8 mouse cellular contexts compared by ENCODE assay signal in genomic region chr10:81430831-81431525, GRCm38 (mm10). TPM values are rescaled to one million over a fixed set of nuclear protein-coding genes. Genes with fewer than 3 reads are reported as not detected.
DNase-seq lines count a peak whose midpoint lies in the region; ATAC-seq and TF ChIP-seq lines count a peak whose summit lies in the region.

No protein-coding gene starts in this region.

- no peaks in the 10 kb centered on the region for H3K9me3 ChIP-seq in embryonic facial prominence, embryonic 11.5 days (replicated peaks; ENCODE audit: control insufficient read depth, low read length)
- H3K9me3 ChIP-seq in heart, embryonic 15.5 days (replicated peaks) = no peaks in the 10 kb centered on the region
- no peaks in the 10 kb centered on the region for H3K9me3 ChIP-seq in lung, postnatal 0 days (ENCODE audit: low read length)

- peaks cover 19% of the 10 kb centered on the region for H3K27me3 ChIP-seq in embryonic facial prominence, embryonic 11.5 days (ENCODE audit: control insufficient read depth, insufficient read depth, low read length)
- no peaks in the 10 kb centered on the region for H3K27me3 ChIP-seq in heart, embryonic 15.5 days
- no peaks in the 10 kb centered on the region for H3K27me3 ChIP-seq in lung, postnatal 0 days (replicated peaks; ENCODE audit: insufficient read depth, low read length)

- no peak for TF ChIP-seq CTCF in lung, postnatal 0 days (IDR thresholded peaks at IDR 0.05)

- H3K27ac ChIP-seq in embryonic facial prominence, embryonic 11.5 days (replicated peaks; ENCODE audit: low read depth, low read length) = peak overlapping the region; percentile 81
- H3K27ac ChIP-seq in heart, embryonic 15.5 days = peak overlapping the region; percentile 99
- H3K27ac ChIP-seq in lung, postnatal 0 days (ENCODE audit: low read length) = peak overlapping the region; percentile 95

- peaks cover 9% of the 10 kb centered on the region for H3K4me1 ChIP-seq in embryonic facial prominence, embryonic 11.5 days (ENCODE audit: control insufficient read depth, insufficient read depth, low read length)
- peaks cover 62% of the 10 kb centered on the region for H3K4me1 ChIP-seq in heart, embryonic 15.5 days (replicated peaks)
- H3K4me1 ChIP-seq in lung, postnatal 0 days (ENCODE audit: insufficient read depth, low read depth, low read length) = peaks cover 19% of the 10 kb centered on the region

- no peak for TF ChIP-seq EP300 in lung, postnatal 0 days (IDR thresholded peaks at IDR 0.05)

- ATAC-seq in embryonic facial prominence, embryonic 11.5 days (replicated peaks; ENCODE audit: insufficient number of reproducible peaks, low FRiP score, low TSS enrichment, low read depth) = 0 out of 2 replicates have a peak, but pooled peaks have one; percentile 12
- peak; percentile 14; the same call in 1 of the 2 replicates for ATAC-seq in heart, embryonic 15.5 days (replicated peaks; ENCODE audit: insufficient number of reproducible peaks, insufficient read depth, low FRiP score, low read depth)
- peak; percentile 7 for ATAC-seq in lung, postnatal 0 days

- H3K9ac ChIP-seq in embryonic facial prominence, embryonic 11.5 days (replicated peaks; ENCODE audit: low read length) = peak overlapping the region; percentile 83
- H3K9ac ChIP-seq in heart, embryonic 15.5 days = peak overlapping the region; percentile 84
- peak overlapping the region; percentile 60 for H3K9ac ChIP-seq in lung, postnatal 0 days (replicated peaks; ENCODE audit: low read depth)

- H3K4me2 ChIP-seq in embryonic facial prominence, embryonic 11.5 days (ENCODE audit: low read depth, low read length) = peak overlapping the region; percentile 90
- H3K4me2 ChIP-seq in heart, embryonic 15.5 days = peak overlapping the region; percentile 79
- peak overlapping the region; percentile 87 for H3K4me2 ChIP-seq in lung, postnatal 0 days (replicated peaks; ENCODE audit: low read depth, low read length)

- no peaks in the 10 kb centered on the region for H3K36me3 ChIP-seq in embryonic facial prominence, embryonic 11.5 days (replicated peaks; ENCODE audit: control insufficient read depth, insufficient read depth, low read depth, low read length)
- no peaks in the 10 kb centered on the region for H3K36me3 ChIP-seq in heart, embryonic 15.5 days
- no peaks in the 10 kb centered on the region for H3K36me3 ChIP-seq in lung, postnatal 0 days (ENCODE audit: insufficient read depth, low read length)

- peak overlapping the region; percentile 81 for H3K4me3 ChIP-seq in embryonic facial prominence, embryonic 11.5 days (ENCODE audit: low read depth, low read length)
- H3K4me3 ChIP-seq in heart, embryonic 15.5 days = peak overlapping the region; percentile 88
- H3K4me3 ChIP-seq in lung, postnatal 0 days (ENCODE audit: low read depth, low read length) = peak overlapping the region; percentile 81

- WGBS in embryonic facial prominence, embryonic 11.5 days = 2% methylated on average over 51 of the region's 70 CpGs
- 2% methylated on average over 60 of the region's 70 CpGs for WGBS in heart, embryonic 15.5 days
- WGBS in lung, postnatal 0 days = 3% methylated on average over 22 of the region's 70 CpGs

- DNase-seq in B cell, adult 2 months = peak; percentile 62 to 69
- peak; percentile 39 for DNase-seq in R1 (ENCODE audit: low read depth, low spot score)
- DNase-seq in embryonic facial prominence, embryonic 11.5 days (ENCODE audit: low spot score) = peak; percentile 41
- DNase-seq in kidney, postnatal 25 days = peak; percentile 60 to 89
- DNase-seq in lung, postnatal 0 days (ENCODE audit: low spot score) = no peak
- peak; percentile 74 for DNase-seq in right cerebral cortex, postnatal 4 days
- no peak for DNase-seq in c-Kit-positive CD71-positive TER-119-positive erythroid progenitor cells, embryonic 14.5 days (ENCODE audit: low spot score)

RNA-seq across cellular contexts. Expression of gene Nfic, which starts 24.5 kb away (rescaled TPM):
- 13.1 and 16.1 TPM in 2 replicates for polyA plus RNA-seq in embryonic facial prominence, embryonic 11.5 days (2014; fragmentation: Nextera tagmentation; extraction: Ambion mirVana)
- 60.9 and 71.2 TPM in 2 replicates for polyA plus RNA-seq in heart, embryonic 15.5 days (2015; fragmentation: Nextera tagmentation; extraction: Ambion mirVana)
- polyA plus RNA-seq in lung, postnatal 0 days (2015; fragmentation: Nextera tagmentation; extraction: Ambion mirVana) = 73.6 and 83.9 TPM in 2 replicates

RNA-seq across cellular contexts. Expression of gene Smim24, which starts 38.1 kb away (rescaled TPM):
- polyA plus RNA-seq in embryonic facial prominence, embryonic 11.5 days (2014; fragmentation: Nextera tagmentation; extraction: Ambion mirVana) = 3.4 and 4.1 TPM in 2 replicates
- 3.9 and 4.1 TPM in 2 replicates for polyA plus RNA-seq in heart, embryonic 15.5 days (2015; fragmentation: Nextera tagmentation; extraction: Ambion mirVana)
- polyA plus RNA-seq in lung, postnatal 0 days (2015; fragmentation: Nextera tagmentation; extraction: Ambion mirVana) = 3.1 and 3.6 TPM in 2 replicates

RNA-seq across cellular contexts. Expression of gene Gm48552, which starts 42.2 kb away (rescaled TPM):
- 0.63 TPM in 1 of 2 replicates, not detected in the other for polyA plus RNA-seq in embryonic facial prominence, embryonic 11.5 days (2014; fragmentation: Nextera tagmentation; extraction: Ambion mirVana)
- polyA plus RNA-seq in heart, embryonic 15.5 days (2015; fragmentation: Nextera tagmentation; extraction: Ambion mirVana) = 0.84 and 0.91 TPM in 2 replicates
- polyA plus RNA-seq in lung, postnatal 0 days (2015; fragmentation: Nextera tagmentation; extraction: Ambion mirVana) = 0.20 and 0.63 TPM in 2 replicates

RNA-seq across cellular contexts. Expression of gene Gm48551, which starts 46.7 kb away (rescaled TPM):
- 2.5 and 4.1 TPM in 2 replicates for polyA plus RNA-seq in embryonic facial prominence, embryonic 11.5 days (2014; fragmentation: Nextera tagmentation; extraction: Ambion mirVana)
- 2.2 and 2.3 TPM in 2 replicates for polyA plus RNA-seq in heart, embryonic 15.5 days (2015; fragmentation: Nextera tagmentation; extraction: Ambion mirVana)
- 2.4 and 3.0 TPM in 2 replicates for polyA plus RNA-seq in lung, postnatal 0 days (2015; fragmentation: Nextera tagmentation; extraction: Ambion mirVana)

RNA-seq across cellular contexts. Expression of gene Dohh, which starts 46.8 kb away (rescaled TPM):
- polyA plus RNA-seq in embryonic facial prominence, embryonic 11.5 days (2014; fragmentation: Nextera tagmentation; extraction: Ambion mirVana) = 45.0 and 52.5 TPM in 2 replicates
- polyA plus RNA-seq in heart, embryonic 15.5 days (2015; fragmentation: Nextera tagmentation; extraction: Ambion mirVana) = 65.2 and 79.9 TPM in 2 replicates
- polyA plus RNA-seq in lung, postnatal 0 days (2015; fragmentation: Nextera tagmentation; extraction: Ambion mirVana) = 49.4 and 55.2 TPM in 2 replicates

Comparison
In these comparisons a context has a peak if more than half of its experiments do, and no peak if none do; other contexts are left out.
1. DNase-seq: peak in B cell, adult 2 months (2 of 2), R1 (single experiment), embryonic facial prominence, embryonic 11.5 days (single experiment), kidney, postnatal 25 days (2 of 2) and right cerebral cortex, postnatal 4 days (single experiment); none in lung, postnatal 0 days (single experiment) and c-Kit-positive CD71-positive TER-119-positive erythroid progenitor cells, embryonic 14.5 days (single experiment).
2. Peak in every context shown above with its lines, with median percentiles within 50 percentile points of each other: ATAC-seq, H3K27ac ChIP-seq, H3K4me2 ChIP-seq, H3K4me3 ChIP-seq and H3K9ac ChIP-seq.